Mouse (Mus musculus): ENCODE data around the gene Ctcf.

- TF ChIP-seq CTCF (IDR thresholded peaks at IDR 0.05; ENCODE audit: low read depth, low read length), result no peak
- no peak for TF ChIP-seq POLR2A (IDR thresholded peaks at IDR 0.05; ENCODE audit: insufficient read depth, low read length)
These were observed 49.0 kb downstream of the Ctcf start for GRCm38 (mm10) chr8:105685325-105685724.
